Mouse (Mus musculus): ENCODE results near the gene Gm33815.
"Not testable (repeated sequence)": the region's sequence is repeated elsewhere in the genome, so short reads cannot be mapped to it uniquely, and the experiment has no call there.

The Gm33815 gene

DNA sequence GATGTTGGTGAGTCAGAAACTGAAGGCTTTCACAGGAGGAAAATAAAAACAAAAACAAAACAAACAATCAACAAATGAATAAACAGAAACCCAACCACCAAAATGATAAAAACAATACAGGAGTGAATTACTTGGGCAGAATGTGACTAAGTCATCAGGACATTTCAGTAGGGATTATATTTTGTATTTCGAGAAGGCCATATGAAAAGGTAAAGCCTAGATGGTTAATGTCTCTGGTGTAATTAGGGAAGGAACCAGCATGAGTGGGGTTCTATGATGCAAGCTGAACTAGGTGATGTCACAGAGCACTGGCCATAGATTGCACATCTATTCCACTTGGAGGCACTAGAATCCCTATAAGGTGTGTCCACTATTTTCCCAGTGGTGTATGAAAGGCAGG, at the start of gene Gm33815:
TSS of gene Gm33815 (plus strand) at position 301 of the 400 bp plus-strand sequence.
- DNase-seq (ENCODE audit: low read depth, low spot score), result not testable (repeated sequence)
